Mouse (Mus musculus): ENCODE results near the gene Mrpl10.

Mrpl10 gene

DNA sequence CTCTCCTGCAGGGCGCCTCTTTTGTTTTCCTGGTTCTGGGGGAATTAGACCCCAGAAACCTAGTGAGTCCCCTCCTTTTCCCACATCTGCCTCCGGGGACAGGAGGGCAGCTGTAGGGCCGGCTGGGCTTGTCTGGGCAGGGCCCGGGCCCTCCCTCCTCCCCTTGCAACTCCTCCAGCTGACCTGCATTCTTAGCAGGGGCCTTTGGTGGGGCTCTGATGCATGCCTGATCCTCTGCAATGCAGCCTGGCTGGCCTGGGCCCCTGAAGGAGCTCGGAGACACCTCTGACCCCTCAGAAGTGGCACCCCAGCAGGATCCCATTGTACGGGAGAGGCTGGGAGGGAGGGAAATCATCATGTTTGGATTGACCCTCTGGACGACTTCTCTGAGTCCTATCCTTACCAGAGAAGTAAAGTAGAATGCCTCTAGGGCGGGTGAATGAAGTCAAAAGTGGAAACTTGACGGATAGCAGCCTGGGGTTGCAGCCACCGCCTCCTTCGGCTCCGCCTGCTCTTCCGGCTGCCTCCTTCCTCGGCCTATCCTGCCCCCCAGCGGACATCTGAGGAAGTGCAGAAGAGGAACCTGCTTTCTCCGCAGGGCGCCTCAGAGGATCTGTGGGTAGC, 15.5 kb upstream of the Mrpl10 start:
- peak; percentile 94 for DNase-seq (ENCODE audit: low read depth, low spot score)

- peak; percentile 92 for DNase-seq (ENCODE audit: low read depth, low spot score)
Observed at GRCm38 (mm10) chr11:97029686-97030417, 11.5 kb upstream of the Mrpl10 start, which contains the start of gene Scrn2. Scrn2 (plus strand) TSS chr11:97029938.

DNA sequence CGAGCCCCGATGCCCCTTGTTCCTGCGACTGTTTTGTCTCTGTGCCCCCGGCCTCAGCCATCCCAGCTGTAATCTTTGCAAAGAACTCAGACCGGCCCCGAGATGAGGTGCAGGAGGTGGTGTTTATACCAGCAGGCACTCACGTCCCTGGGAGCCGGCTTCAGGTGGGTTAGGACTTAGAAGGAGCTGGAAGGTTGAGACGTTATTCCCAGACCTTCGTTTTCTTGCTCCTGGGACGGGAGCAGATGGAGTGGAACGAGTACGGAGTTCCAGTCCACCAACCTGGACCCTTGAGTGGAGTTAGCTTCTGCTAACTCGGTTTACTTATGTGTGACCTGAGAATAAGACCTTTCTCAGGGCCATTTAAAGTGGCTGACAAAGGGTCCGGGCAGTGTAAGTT, 10.9 kb upstream of the Mrpl10 start:
- DNase-seq (ENCODE audit: low read depth, low spot score), result no peak

DNA sequence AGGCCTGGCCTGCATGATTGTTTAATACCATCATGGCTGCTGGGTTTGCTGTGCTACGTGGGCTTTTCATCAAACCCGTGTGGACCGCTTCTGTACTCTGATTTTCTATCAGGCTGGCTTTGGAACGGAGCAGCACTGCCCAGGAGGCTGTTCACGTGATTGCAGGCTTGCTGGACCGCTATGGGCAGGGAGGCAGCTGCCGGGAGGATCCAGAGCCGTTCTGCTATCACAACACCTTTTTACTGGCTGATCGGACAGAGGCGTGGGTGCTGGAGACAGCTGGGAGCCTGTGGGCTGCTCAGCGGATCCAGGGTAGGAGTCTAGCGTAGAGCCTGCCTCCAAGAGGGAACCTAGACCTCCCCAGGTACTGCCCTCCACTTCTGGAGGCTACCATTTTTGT, 9.4 kb upstream of the Mrpl10 start:
- DNase-seq (ENCODE audit: low read depth, low spot score), result no peak

DNA sequence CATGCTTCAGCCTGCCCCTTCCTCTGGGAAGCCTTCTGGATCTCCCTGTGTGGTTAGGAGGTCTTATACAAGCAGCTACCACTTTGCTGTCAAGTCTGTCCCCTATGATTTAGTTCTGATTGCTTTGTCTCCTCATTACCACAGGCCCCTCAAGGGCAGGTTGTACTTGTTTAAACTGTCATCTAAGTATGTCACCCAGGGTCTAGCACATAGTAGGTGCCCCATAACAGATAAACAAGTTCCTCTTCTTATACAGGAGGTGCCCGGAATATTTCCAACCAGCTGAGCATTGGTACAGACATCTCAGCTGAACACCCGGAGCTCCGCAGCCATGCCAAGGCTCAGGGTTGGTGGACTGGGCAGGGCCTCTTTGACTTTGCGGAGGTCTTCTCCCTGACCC, 8.9 kb upstream of the Mrpl10 start:
- DNase-seq (ENCODE audit: low read depth, low spot score), result no peak

DNA sequence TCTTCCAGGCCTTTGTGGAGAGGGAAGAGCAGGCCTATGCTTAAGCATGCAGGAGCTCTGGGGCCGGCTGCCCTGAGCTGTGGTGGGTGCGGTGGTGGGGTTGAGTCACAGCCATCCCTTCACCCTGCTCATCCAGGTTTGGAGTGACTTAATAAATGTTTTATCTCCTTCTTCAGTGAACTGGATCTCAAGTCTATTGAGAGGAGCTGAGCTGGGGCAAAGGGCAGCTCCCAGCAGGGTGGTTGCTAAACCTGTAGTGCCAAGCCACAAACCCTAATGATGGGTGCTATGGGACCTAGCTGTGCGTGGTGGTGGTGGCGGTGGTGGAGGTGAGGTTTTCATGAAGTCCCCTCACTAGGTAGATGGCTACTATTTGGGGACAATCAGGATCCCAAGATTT, 7.6 kb upstream of the Mrpl10 start:
- no peak for DNase-seq (ENCODE audit: low read depth, low spot score)

GRCm38 (mm10) chr11:97036141-97036540, 5.2 kb upstream of the Mrpl10 start:
- DNase-seq (ENCODE audit: low read depth, low spot score), result no peak

- DNase-seq (ENCODE audit: low read depth, low spot score), result no peak
Observed at GRCm38 (mm10) chr11:97038881-97039280, 2.5 kb upstream of the Mrpl10 start.

- DNase-seq (ENCODE audit: low read depth, low spot score), result no peak
Observed at GRCm38 (mm10) chr11:97040301-97041021, 899 bp upstream of the Mrpl10 start.

DNA sequence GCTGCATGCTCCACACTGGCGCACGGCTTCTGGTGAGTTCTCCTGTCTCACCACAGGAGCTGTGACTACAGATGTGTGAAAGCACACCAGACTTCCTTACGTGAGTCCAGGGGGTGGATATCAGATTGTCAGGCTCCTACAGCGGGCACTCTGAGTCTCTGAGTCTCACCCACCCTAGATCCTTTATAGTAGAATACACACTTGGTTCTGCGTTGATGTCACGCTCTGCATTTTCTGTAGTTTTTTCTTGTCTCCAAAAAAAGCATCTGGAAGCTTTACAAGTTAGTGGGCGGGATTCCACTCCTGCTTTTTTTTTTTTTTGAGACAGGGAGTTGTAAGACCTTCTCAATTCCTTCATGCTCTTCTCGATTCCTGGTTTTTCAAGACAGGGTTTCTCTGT, 3.5 kb downstream of the Mrpl10 start:
- no peak for DNase-seq (ENCODE audit: low read depth, low spot score)

- peak; percentile 78 for DNase-seq (ENCODE audit: low read depth, low spot score)
Observed at GRCm38 (mm10) chr11:97045861-97046260, 4.5 kb downstream of the Mrpl10 start.

GRCm38 (mm10) chr11:97048090-97048650, 6.8 kb downstream of the Mrpl10 start:
- DNase-seq (ENCODE audit: low read depth, low spot score), result no peak

DNA sequence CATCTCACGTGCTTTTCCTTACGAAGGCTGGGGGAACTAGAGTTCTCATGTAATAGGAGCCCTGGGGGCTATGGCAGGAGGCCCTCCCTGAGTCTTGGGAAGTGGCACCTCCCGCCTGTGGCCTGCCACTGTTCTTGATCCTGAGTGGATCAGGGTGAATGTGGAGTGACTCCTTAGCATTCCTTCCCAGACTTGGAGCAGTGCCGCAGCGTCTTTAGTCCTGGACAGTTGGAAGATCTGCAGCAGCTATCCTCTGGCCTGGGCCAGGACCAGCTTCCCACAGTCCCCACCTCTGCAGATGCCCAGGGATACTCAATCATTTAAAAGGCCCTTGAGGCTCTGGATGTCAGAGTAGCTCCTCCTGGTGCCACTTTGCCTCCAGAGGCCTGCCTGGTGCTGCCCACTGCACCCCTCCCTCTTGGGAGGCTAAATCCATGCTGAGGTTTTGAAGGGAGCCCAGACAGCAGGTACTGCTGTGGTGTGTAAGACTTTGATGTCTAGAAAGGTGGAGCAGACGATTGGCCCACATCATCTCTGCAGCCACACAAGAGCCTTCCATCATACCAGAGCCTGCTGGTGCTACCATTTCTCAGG, 8.2 kb downstream of the Mrpl10 start:
- no peak for DNase-seq (ENCODE audit: low read depth, low spot score)

DNA sequence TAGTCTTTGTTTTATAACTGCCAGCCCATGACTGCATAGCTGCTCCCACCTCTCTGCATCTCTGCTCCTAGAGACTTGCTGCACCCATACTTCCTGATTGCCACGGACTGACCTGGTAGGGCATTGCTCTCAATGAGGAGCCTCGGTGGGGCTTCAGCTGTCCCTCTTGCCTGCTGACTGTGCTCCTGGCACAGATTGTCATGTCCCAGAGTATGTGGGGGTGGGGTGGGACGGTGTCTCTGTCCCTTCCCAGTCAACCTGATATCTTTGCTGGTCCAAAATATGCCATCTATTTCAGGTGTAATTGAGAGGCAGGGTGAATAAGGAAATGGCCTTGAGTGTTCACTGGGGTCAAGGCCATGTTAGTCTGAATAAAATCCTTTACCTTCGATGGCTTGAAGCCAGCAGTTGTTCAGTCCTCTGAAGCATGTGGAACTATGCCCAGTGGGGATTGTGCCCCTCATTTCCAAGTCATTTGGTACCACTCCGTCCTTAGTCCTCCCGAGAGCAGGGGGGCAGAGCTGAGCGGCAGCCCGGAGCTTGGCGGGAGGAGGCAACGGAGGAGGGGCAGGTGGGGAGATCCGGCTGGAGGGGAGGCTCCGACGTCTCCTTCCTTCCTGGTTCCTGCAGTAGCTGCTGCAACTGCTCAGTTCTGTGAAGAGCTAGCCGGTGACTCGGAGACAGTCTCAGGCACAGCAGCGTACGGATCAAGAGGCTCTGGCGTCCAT, 9.0 kb downstream of the Mrpl10 start, which contains the start of gene Osbpl7:
Gene Osbpl7, plus strand, starts transcription at position 413 of the 728 bp plus-strand sequence.
- peak; percentile 41 for DNase-seq (ENCODE audit: low read depth, low spot score)

DNA sequence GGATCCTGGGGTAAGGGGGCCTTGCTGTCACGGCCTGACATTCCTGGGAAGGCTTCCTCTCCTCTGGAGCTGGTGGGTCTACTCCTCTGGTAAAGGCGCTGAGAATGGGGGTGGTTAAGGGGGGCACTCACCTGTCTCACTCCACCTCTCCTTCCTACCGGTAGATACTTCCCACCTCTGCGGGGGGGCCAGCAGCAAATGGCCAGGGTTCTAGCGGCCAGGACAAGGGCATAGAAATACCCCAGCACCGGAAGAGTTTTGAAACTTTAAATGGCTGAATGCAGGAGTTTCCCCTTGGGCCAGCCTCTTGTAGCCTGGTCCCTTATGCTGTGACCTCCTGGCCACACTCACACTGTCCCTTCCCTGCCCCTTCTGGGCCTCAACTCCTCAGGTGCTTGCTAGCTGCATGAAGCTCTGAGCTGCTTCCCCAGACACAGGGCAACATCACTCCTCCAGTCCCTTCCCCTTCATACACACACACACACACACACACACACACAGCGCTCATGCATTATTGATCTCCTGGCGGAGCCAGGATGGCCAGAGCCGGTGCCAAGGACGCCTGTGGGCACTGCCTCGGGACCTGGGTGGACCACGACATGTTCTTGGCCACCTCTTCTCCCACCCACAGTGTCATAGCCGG, 9.7 kb downstream of the Mrpl10 start:
- no peak for DNase-seq (ENCODE audit: low read depth, low spot score)

DNA sequence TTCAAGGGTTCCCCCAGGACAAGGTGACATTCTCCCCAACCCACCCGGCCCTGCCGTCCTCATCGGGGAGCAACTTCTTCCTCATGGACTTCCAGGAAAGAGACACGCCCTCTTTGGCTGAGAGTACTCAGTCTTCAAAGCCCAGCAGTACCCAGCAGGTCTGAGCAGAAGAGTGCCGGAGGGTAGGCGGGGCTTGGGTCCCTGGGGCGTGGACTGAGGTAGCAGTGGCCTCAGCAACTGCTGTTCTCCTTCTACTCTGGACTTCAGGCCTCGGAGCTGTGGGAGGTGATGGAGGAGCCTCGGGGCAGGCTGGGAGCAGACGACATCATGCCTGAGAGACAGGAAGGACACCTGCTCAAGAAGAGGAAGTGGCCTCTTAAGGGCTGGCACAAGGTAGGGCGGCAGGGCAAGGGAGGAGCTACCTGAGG, 10.9 kb downstream of the Mrpl10 start:
- peak; percentile 85 for DNase-seq (ENCODE audit: low read depth, low spot score)

GRCm38 (mm10) chr11:97063274-97063920, 22.0 kb downstream of the Mrpl10 start:
- DNase-seq (ENCODE audit: low read depth, low spot score), result no peak

GRCm38 (mm10) chr11:97063921-97064295, 22.5 kb downstream of the Mrpl10 start:
- peak; percentile 78 for DNase-seq (ENCODE audit: low read depth, low spot score)

DNA sequence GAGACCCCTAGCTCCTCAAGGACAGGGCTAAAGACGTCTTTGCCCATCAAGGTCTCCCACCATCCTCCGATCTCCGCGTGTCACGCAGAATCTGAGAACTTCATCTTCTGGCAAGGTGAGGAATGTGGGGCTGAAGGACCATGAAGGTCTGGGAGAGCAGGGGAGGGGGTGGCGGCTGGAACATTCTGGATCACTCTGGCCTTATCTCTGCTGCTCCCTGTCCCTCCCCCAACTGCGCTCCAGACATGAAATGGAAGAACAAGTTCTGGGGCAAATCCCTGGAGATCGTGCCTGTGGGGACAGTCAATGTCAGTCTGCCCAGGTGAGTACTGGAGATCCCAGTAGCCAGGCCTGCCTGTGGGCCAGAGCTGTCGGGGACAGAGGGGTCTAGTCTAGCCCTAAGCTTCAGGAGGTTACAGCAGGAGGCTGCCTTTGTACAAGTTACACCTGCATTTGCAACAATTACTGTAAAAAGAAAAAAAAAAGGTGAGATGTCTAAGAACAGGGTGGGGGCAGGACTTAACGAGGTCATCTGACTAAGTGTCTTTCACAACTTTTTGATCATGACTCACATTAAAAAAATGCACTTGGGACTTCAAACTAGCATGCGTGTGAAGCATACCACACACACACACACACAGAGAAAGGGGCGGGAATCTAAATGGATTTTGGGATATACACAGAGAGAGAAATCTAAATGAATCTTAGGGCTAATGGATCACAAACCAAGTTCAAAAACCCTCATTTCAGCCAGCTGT, 24.4 kb downstream of the Mrpl10 start:
- DNase-seq (ENCODE audit: low read depth, low spot score), result no peak

All from R1 (cell line).